Mouse (Mus musculus) urinary bladder, postnatal 25 days (tissue): ENCODE results near the gene Mfsd11.
"Not testable (repeated sequence)": the region's sequence is repeated elsewhere in the genome, so short reads cannot be mapped to it uniquely, and the experiment has no call there.

Source experiments
- DNase-seq: peaks from one replicate; pipeline ENCODE4 v3.0.0; 2022; ENCODE audit warnings: low spot score

The Mfsd11 gene

DNA sequence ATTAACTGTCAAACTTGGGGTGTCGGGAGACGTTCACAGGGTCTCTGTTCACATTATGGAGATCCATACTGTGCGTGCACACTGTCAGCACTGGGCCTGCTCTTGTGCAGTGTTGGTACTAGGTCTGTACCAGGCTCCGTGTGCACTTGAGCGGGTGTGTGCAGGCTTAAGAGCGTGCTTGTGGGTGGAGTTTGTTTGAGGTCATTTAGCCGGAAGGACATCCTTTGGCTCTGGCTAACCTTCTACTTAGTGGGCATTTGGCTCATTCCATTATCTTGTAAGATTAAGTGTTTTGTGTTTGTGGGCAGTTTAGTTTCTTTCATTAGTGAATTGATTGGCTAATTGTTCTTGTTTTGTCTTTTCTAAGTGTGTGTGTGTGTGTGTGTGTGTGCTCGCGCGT lies 30.2 kb downstream of the Mfsd11 start:
- DNase-seq = no peak

DNA sequence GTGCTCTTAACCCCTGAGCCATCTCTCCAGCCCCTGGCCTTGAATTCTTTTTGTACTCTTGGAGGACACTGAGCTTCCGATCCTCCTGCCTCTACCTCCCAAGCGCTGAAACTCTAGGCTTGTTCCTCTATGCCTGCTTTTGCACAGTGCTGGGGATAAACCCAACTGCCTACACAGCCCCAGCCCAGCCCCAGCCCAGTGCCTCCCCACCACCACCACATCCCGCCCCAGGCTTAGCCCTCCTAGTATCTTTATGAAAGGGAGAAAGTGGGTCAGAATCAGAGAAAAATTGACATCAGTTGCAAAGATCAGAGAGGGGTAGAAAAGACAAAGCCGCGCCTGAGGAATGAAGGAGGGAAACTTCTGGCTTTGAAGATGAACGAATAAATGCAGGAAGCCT lies 31.8 kb downstream of the Mfsd11 start:
- DNase-seq = no peak

DNA sequence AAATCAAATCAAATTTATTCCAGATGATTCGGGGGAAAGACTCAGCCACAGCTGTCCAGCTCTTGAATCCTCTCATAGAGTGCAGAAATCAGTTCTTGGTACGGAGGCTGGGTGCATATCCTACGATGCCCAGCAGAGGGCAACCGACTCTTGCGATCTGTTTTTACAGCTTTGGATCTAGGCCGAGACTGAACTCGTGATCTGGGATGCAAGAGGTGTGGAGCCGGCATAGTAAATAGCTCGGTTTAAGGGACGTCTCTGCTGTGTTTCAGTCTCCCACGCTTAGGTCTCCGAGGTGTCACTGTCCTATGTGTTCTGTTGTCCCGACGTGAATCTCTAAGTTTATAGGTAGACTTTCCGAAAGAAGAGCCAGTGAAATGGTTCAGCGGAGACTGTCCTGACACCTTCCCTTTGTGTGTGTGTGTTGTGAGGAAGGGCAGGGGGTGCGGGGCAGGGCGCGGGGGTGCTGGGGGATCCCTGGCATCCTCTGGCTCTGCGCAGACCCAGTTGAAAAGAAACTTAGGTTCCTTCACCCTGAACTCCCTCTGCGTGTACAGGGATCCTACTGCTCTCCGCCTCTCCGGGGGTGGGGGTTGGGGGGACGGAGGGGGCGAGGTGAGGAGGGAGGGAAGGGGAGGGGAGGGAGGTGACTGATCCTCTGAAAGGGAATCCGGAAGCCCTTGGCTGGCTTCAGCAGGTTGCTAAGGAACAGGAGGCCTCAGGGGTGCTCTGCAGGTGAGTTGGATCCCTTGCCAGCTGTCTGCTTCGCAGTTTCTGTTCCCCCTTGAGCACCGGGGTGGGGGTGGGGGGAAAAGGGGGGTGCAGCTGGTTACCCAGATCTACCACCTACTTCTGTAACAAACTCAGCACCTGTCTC lies 33.3 kb downstream of the Mfsd11 start:
- peak; percentile 66 for DNase-seq

DNA sequence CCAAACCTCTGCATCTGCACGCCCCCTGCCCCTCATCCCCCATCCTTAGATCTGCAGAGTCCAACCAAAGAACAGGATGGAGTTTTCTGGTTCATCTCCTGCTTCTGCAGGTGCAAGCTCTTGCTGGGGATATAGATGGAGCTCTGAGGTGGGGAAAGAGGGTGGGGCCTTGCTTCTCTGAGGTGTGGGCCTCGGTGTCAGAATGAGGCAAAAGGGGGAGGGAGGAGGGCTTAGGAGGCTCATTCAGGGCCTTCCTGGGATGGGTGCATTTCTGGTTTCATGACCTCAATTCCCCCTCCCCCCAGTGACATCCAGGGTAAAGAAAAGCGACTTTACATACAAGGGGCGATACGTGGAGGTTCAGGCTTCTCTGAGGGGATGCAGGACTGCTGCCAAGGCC lies 34.9 kb downstream of the Mfsd11 start:
- no peak for DNase-seq

DNA sequence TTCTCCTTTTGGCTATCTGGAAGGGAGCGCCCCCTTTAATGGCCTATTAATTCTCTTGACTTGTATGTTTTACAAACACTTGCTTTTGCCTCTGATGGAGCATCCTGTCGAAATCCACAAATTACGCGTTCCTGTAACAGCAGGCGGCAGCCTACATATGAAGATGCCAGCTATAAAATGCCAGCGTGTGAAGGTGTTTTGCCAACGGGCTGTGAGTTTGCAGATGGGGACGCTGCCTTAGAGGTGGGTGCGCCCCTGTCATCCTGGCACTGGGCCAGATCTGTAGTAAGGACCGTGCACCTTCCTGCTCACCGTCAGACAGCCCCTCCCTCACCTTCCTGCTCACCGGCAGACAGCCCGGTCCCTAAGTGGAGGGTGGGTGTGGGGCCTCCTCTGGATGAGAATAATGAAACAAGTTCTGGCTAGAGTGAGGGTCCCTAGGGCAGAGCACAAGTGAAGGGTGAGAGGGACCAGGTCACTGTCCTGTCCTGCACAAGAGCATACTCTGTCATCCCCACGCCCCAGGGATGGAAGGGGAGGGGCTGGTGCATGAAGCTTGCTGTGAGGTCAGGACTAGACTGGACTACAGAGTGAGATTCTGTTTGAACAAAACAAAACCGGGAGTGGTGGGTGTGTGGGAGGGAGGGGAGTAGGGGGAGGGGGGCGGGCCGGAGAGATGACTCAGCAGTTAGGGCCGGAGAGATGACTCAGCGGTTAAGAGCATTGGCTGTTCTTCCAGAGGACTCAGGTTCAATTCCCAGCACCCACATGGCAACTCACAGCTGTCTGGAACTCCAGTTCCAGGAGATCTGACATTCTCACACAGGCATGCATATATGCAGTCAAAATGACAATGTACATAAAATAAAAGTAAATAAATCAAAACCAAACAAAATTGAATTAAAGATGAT lies 41.5 kb downstream of the Mfsd11 start:
- DNase-seq = no peak

DNA sequence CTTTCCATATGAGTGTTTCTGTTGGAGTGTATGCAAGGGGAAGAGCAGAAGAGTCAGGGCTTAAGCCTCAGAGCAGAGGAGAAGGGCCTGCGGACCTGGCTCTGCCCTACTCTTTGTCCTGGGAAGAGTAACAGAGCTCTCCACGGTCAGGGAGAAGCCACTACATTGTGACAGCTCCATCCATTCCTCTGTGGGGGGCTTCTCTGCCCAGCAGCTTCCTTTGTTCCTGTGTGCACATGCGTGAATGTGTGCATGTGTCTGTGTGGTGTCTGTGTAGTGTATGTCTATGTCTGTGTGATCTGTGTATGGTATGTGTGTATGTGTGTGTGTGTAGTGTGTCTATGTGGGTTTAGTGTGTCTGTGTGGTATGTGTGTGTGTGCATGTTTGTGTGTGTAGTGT lies 43.2 kb downstream of the Mfsd11 start:
- DNase-seq = no peak

DNA sequence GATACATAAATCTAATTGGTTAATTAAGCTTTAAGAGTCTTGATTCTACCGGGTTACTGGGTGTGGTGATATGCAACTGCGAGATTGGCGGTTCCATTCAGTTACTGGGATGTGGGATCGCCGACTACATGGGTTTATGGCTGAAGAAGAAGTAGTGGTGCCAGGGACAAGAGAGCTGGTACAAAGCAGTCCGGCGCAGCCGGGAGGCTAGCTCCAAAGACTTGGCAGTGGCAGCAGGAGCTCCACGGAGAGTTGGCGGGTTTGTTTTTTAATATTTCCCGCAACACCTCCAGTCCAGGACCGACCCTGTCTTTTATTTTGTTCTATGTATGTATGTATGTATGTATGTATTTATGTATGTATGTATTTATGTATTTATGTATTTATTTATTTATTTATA lies 47.0 kb downstream of the Mfsd11 start:
- DNase-seq = no peak

DNA sequence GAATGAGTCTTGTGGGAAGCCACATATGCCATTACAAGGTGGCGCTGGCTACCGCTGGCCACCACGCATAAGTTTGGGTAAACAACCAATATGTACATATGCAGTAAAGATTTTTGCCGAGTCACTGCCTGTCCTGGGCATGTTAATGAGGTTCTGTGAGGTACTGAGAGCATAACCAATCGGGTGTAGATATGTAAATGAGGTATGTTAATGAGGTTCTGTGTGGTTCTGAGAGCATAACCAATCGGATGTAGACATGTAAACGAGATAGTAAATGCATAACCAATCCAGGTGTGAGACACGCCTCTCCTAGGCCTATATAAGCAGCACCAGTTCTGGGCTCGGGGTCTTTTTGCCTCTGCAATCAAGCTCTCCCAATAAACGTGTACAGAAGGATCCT lies 50.3 kb downstream of the Mfsd11 start:
- DNase-seq = not testable (repeated sequence)

DNA sequence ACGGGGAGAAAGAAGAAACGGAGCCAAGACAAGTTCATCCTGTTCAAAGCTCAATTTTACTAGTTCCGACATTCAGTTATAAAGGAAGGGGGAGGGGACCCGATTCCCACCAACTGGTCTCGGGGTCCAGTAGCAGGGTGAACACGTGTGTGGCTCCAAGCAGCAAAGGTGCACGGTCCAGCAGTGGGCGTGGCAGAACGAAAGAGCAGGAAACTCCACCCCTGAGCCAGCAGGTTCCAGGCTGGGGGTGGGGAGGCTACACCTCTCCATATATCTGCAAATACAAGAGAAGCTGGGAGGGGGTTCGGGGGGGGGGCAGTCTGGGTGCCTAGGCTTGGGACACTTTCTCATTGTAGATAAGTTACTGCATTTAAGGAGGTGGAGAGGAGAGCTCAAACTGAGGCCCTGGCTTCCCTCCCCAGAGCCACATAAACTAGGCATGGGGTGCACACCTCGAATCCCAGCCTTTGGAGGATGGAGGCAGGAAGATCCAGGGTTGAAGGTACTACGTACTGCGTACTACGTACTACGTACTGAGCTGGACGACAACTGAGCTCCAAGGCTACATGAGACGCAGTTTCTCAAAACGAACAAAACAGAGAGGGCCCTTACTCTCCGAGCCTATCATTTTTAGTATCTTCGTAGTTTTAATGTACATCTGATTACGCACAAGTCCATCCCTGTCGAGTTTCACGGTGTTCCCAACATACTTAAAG lies 53.7 kb downstream of the Mfsd11 start:
- no peak for DNase-seq

DNA sequence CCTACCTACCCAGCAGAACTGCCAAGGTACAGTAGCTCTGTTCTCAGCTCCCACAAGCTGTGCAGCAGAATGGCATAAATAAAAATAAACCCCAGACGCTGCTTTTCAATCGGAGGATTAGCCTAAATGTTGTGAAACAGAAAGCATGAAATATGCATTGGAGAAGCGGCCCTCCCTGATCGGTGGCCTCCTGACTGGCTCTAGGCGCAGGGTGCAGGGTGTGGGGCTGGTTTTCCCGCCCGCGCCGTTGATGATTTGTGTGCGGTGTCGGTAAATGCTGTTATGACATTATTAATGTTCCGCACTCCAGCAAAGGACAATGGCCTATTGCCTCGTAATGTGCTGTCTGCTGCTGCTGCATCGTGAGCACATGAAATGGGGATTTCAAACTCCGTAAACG lies 61.3 kb downstream of the Mfsd11 start:
- no peak for DNase-seq

DNA sequence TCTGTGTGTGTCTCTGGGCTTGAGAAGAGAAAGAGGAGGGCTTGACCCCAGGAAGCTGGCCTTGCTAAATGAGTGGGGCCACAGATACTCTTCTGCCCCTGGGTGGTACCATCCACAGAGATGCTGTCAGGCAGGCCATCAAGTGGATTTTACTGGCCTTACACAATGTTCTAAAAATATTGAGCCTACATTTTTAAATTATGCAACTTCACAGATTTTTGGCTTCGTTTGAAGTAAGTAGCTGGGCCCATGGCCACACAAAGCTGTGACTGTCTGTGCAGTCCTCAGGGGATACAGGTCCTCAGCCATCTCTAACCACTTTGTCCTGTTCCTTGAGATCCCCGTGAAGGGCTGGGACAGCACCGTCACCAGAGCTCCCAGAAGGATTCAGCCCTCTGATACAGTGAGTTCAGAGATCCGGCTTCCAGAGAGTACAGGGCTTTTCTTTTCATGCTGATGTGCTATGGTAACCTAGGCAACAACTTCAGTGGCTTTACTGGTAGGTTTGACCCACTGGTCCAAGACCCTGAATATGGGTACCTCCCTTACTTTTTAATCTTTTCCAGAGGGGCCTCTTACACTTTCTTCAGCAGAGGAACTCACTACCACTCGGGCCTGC lies 62.1 kb downstream of the Mfsd11 start:
- no peak for DNase-seq

DNA sequence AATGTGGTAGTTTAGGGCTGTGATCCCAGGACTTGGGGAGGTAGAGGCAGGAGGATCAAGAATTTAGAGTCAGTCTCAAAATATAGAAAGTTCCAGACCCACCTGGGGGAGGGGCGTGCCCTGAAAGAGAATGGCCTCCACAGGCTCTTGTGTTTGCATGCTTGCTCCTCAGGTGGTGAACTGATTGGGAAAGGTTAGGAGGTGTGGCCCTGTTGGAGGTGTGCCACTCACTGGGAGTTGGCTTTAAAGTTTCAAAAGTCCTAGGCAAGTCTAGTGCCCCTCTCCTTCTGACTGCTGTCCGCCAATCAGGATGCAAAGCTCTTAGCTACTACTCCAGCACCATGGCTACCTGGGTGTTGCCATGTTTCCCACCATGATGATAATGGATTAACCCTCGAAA lies 63.0 kb downstream of the Mfsd11 start:
- DNase-seq = no peak

DNA sequence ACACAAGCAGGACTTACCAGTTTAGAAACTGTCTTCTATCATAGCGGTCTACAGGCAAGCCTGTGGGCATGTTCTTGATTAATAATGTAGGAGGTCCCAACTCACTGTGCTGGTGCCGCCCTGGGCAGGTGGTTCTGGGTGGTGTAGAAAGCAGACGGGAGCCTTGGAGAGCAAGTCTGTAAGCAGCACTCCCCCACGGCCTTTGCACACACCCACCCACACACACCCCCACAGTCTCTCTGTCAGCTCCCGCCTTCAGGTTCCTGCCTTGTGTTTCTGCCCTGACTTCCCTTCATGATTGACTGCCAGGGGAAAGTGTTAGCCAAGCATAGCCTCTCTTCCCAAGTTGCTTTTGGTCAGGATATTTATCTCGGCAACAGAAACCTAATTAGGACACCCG lies 65.1 kb downstream of the Mfsd11 start:
- DNase-seq = no peak

DNA sequence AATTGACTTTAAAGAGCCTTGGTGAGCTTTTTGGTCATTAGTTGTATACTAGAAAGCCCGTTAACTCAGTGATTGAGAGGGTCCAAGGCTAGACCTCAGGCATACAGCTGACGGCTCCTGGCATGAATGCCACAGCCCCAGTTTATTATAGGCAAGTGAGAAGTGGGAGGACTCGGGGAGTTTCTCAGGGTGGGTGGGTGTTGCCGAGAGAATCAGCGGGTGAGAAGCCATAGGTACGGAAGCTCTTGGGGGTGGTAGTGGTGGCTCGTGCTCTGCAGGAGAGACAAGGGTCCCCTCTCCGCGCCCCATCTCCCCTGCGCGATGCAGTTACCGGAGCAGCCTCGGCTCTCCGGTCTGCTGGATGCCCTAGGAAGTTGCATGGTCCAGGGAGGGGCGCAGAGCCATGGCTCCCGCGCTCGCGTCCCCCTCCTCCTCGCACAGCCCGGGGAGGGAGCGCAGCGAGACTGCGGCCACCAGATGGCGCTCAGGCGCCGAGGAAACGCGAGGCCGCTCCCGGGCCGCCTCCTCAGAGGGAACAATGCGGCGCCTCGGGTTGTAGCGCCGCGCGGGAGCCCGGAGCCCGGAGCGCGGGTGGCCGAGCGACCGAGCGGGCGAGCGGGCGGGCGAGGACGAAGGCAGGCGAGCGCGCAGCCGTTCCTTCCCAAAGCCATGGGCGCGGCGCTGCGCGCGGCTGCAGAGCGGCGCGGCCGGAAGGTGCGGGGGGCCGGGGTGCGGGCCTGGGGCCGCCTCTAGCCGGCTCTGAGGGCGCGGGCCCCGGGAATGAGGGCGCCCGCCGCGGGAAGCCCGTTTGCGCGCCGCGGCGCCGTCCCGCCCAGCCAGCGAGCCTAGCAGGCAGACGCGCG lies 66.3 kb downstream of the Mfsd11 start, which contains the start of gene Mgat5b:
TSS of gene Mgat5b (plus strand) at position 541 of the 863 bp plus-strand sequence.
- peak; percentile 88 for DNase-seq

DNA sequence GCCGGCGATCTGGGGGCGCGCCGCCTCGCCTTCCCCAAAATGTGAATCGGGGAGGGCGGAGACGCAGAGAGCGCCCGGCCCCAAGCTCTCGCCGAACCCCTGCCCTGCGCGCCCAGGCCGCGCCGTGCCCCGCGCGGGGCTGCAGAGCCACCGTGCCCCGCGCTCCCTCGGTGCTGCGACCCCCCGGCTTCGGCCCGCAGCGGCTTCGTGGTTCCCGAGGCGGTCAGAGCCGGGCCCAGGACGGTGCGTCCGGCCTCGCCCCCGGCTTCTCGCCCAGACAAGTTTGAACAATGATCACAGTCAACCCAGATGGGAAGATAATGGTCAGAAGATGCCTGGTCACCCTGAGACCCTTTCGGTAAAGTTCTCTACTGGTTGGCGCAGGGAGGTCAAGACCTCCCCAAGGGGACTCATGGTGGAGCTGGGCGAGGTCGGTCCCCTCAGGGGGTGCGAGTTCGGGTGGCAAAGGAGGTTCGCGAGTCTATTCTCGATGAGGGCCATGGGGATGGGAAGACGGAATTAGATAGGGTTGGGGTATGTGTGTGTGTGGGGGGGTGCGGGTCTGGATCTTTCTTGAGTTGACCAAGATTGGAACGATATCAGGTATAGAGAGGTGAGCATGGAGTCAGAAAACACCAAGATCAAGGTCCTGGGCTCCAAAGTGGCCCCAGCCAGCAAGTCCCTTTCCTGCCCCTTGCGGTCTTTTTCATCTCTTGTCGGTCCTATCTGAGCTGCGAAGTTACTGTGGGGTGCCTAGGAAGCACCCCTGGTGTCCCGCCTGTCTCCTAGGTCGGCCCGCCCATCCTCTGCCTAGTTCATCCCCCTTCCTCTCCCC lies 67.2 kb downstream of the Mfsd11 start:
- no peak for DNase-seq

DNA sequence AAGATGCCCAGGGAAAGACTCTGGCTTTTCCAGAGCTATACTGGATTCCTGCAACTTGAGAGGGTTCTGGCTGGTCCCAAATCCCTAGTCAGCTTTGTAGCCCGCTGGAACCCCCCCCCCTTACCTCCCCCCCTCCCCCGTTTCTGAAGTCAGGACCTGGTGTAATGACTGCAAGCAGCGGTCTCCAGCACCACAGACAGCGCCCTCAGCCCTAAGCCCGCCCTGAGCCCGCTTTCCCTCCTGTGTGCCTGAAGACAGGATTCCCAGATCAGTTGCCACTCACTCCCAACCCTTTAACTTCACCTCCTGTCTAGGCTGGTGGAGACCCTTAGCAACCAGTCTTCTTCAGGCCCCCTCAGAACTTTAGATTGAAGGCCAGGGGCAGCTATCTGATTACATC lies 68.5 kb downstream of the Mfsd11 start:
- no peak for DNase-seq

DNA sequence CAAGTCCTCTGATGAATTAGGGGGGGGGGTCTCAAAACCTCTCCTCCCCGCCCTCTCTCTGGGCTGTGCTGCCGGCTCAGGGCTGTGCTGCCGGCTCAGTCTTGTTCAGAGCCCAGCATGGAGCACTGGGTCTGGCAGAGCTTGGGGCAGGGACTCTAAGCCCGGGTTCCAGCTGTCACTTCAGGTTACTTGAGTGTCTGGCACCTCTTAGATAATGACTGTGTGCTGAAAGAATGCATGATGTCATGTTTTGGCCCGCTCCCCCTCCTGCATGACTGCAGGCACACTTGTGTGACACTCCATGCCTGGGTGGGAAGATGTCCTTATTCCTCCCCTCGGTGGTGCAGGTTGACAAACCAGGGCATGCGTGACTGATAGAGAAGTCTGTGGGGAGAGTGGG lies 69.8 kb downstream of the Mfsd11 start:
- no peak for DNase-seq
